Mouse (Mus musculus): ENCODE data around the gene Elmsan1. TPM values are rescaled to one million over a fixed set of nuclear protein-coding genes. Genes with fewer than 3 reads are reported as not detected.
A peak's percentile ranks its signal among the peaks of the same experiment; 100 is the strongest.

Elmsan1 gene
- total RNA-seq, 1 experiment = 9.6 TPM

DNA sequence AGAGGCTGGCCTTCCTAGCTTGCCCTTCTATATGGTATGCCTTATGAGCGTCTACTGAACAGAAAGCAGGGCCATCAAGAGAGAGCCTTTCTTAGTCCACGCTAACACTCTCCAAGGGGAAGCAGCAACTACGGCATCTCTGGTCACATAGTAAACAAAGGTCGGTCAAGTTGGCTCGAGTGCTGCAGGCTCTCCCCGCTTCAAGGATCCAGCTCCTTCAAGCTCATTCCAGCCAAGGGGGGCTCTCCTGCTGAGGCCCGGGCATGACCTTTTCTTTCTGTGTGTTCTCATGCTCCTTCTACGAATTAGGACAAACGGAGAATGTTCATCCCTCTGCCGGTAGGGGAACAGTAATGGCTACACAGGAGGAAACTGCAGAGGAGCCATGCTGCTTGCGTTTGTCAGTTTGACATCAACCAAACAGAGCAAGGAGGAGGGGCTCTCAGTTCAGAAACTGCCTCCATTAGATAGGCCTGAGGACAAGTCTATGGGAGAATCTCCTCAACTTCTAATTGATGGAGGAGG lies 55.0 kb downstream of the Elmsan1 start:
- no peak for DNase-seq (ENCODE audit: low read depth, low spot score)
- TF ChIP-seq MAFK (IDR thresholded peaks at IDR 0.05; ENCODE audit: insufficient read depth, low read depth, low read length) (no peak), HCFC1 (IDR thresholded peaks at IDR 0.05; ENCODE audit: borderline replicate concordance, insufficient read depth, low read length) (no peak), ZNF384 (IDR thresholded peaks at IDR 0.05; ENCODE audit: low read depth, low read length) (no peak), CHD2 (IDR thresholded peaks at IDR 0.05; ENCODE audit: low read depth, low read length) (no peak), ZC3H11A (IDR thresholded peaks at IDR 0.05; ENCODE audit: borderline replicate concordance, low read depth, low read length) (no peak)
- Histone ChIP-seq H3K36me3 (ENCODE audit: control insufficient read depth, insufficient read depth, low read length, poor library complexity, severe bottlenecking) (peaks cover 26% of the 10 kb centered on the region), H3K9ac (ENCODE audit: insufficient read depth, low read depth, low read length, poor library complexity, severe bottlenecking) (no peak overlapping the region; the same call in 1 of the 2 replicates), H3K4me1 (ENCODE audit: control insufficient read depth in 2 of 2, insufficient read depth in 2 of 2, low read length in 2 of 2, poor library complexity in 1 of 2) (peaks cover 2 to 7% of the 10 kb centered on the region in 2 experiments; a peak in 2 of 4 replicates), H3K27ac (ENCODE audit: insufficient read depth, low read depth, low read length, poor library complexity, severe bottlenecking) (no peak overlapping the region; the same call in 1 of the 2 replicates), H3K9me3 (ENCODE audit: control insufficient read depth, insufficient read depth, low read depth, low read length) (no peaks in the 10 kb centered on the region), H3K4me3 (ENCODE audit: insufficient read depth in 1 of 2, low read depth in 1 of 2, low read length in 2 of 2, poor library complexity in 1 of 2, severe bottlenecking in 1 of 2) (no peak overlapping the region)
- in situ Hi-C loops (cut with MboI; ENCODE audit: low sequenced_read_pairs in 2 of 2, unreplicated experiment in 2 of 2) = loop anchor here in 1 of 2 experiments (10.0 kb wide), 1 partner anchor 91 kb away; no protein-coding TSS in a partner anchor

DNA sequence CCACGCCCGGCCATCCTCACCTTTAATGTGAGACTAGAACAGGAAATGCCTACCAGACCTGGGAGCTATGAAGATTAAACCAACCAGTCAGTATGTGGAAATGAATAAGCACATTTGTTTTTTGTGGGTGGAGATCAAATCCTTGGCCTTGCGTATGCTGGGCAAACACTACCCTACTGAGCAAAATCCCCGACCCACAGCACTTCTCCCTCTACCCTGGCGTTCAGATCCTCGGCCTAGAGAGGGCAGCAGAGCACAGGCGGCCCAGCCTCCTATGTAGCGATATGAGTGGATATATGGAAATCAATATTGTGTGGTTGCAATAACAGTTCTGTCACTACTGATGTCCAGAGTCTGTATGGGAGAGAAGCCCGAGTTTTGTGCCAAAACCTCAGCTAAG lies 55.5 kb downstream of the Elmsan1 start:
- in situ Hi-C loops (cut with MboI; ENCODE audit: low sequenced_read_pairs in 2 of 2, unreplicated experiment in 2 of 2) = loop anchor here in 1 of 2 experiments (10.0 kb wide), 1 partner anchor 92 kb away; no protein-coding TSS in a partner anchor
- H3K4me1 ChIP-seq (ENCODE audit: control insufficient read depth in 2 of 2, insufficient read depth in 2 of 2, low read length in 2 of 2, poor library complexity in 1 of 2) = peaks cover 2 to 7% of the 10 kb centered on the region in 2 experiments; a peak in 2 of 4 replicates
- no peak for DNase-seq (ENCODE audit: low read depth, low spot score)
- H3K27ac ChIP-seq (ENCODE audit: insufficient read depth, low read depth, low read length, poor library complexity, severe bottlenecking) = no peak overlapping the region
- no peak overlapping the region for H3K9ac ChIP-seq (ENCODE audit: insufficient read depth, low read depth, low read length, poor library complexity, severe bottlenecking)
- TF ChIP-seq ZNF384 (IDR thresholded peaks at IDR 0.05; ENCODE audit: low read depth, low read length) = no peak
- no peak for TF ChIP-seq CHD2 (IDR thresholded peaks at IDR 0.05; ENCODE audit: low read depth, low read length)
- no peak for TF ChIP-seq MAFK (IDR thresholded peaks at IDR 0.05; ENCODE audit: insufficient read depth, low read depth, low read length)
- TF ChIP-seq ZC3H11A (IDR thresholded peaks at IDR 0.05; ENCODE audit: borderline replicate concordance, low read depth, low read length) = no peak
- TF ChIP-seq HCFC1 (IDR thresholded peaks at IDR 0.05; ENCODE audit: borderline replicate concordance, insufficient read depth, low read length) = no peak
- H3K36me3 ChIP-seq (ENCODE audit: control insufficient read depth, insufficient read depth, low read length, poor library complexity, severe bottlenecking) = peaks cover 31% of the 10 kb centered on the region
- no peak overlapping the region for H3K4me3 ChIP-seq (ENCODE audit: insufficient read depth in 1 of 2, low read depth in 1 of 2, low read length in 2 of 2, poor library complexity in 1 of 2, severe bottlenecking in 1 of 2)
- H3K9me3 ChIP-seq (ENCODE audit: control insufficient read depth, insufficient read depth, low read depth, low read length) = no peaks in the 10 kb centered on the region

DNA sequence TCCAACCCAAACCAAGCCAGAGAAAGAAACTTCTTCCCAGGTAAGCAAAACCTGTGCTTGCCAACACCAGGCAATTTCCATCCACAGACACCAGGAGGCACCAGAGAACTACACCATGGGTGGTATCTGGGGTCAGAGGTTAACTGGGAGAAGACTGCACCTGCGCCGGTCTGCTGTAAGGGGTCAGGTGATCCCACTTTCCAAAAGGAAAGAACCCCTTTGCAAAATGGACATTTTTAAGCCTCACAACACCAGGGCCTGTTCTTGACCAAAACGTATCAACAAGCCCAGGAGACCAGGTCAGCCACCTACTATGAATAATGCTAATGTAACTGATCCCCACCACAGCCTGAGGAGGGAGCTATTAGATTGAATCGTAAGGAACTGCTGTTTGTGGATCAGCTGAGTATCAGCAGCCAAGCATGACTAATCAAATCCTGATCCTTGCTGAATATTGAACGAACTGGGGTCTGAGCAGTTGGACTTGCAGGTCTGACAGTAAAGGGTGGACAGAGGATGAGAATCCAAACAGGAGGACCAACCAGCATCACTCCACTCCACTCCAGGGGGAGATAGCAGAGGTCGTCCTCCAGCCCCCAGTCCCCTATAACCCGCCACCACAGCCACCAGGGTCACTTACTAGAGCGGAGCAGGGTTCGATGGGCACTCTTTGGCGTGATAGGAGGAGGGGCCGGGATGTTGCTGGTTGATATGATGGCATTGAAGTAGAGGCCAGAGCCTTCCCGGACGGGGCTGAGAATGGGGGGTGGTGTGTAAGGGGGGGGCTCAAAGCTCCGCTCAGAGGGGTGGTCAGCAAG lies 56.9 kb downstream of the Elmsan1 start:
- Histone ChIP-seq H3K4me1 (ENCODE audit: control insufficient read depth in 2 of 2, insufficient read depth in 2 of 2, low read length in 2 of 2, poor library complexity in 1 of 2) (peaks cover 2 to 5% of the 10 kb centered on the region in 2 experiments; a peak in 2 of 4 replicates), H3K36me3 (ENCODE audit: control insufficient read depth, insufficient read depth, low read length, poor library complexity, severe bottlenecking) (peaks cover 39% of the 10 kb centered on the region), H3K27ac (ENCODE audit: insufficient read depth, low read depth, low read length, poor library complexity, severe bottlenecking) (peak overlapping the region; percentile 64; the same call in 1 of the 2 replicates), H3K9ac (ENCODE audit: insufficient read depth, low read depth, low read length, poor library complexity, severe bottlenecking) (peak overlapping the region; percentile 34; the same call in 1 of the 2 replicates), H3K4me3 (ENCODE audit: insufficient read depth in 1 of 2, low read depth in 1 of 2, low read length in 2 of 2, poor library complexity in 1 of 2, severe bottlenecking in 1 of 2) (peak overlapping the region; percentile 20 to 31; a peak in 1 of 4 replicates), H3K9me3 (ENCODE audit: control insufficient read depth, insufficient read depth, low read depth, low read length) (no peaks in the 10 kb centered on the region)
- DNase-seq (ENCODE audit: low read depth, low spot score) = peak; percentile 84
- TF ChIP-seq CHD2 (IDR thresholded peaks at IDR 0.05; ENCODE audit: low read depth, low read length) (peak; percentile 80; the same call in 1 of the 2 replicates), MAFK (IDR thresholded peaks at IDR 0.05; ENCODE audit: insufficient read depth, low read depth, low read length) (peak; percentile 73), HCFC1 (IDR thresholded peaks at IDR 0.05; ENCODE audit: borderline replicate concordance, insufficient read depth, low read length) (no peak), ZC3H11A (IDR thresholded peaks at IDR 0.05; ENCODE audit: borderline replicate concordance, low read depth, low read length) (0 out of 2 replicates have a peak, but pooled peaks have one; percentile 31)
- in situ Hi-C loops (cut with MboI; ENCODE audit: low sequenced_read_pairs in 2 of 2, unreplicated experiment in 2 of 2) = loop anchor here in 1 of 2 experiments (10.0 kb wide), 1 partner anchor 93 kb away; no protein-coding TSS in a partner anchor

DNA sequence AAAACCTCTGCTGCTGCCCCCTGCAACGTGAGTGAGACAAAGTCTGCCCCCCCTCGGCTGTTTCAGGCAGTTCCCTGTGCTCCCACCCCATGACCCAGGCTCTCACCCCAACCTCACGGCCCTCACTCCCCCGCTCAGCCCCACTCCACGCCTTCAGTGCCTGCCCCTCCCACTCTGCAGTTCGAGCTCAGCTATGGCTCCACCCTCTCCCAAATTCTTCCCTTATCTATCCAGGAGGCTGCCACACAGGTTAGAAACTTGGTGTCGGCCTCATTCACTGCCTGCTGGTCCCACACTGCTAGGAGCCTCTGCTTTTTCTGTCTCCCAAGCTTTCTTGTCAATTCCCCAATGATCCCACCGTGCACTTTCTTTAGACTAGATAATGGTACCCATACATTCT lies 57.6 kb downstream of the Elmsan1 start:
- DNase-seq (ENCODE audit: low read depth, low spot score) = no peak
- H3K36me3 ChIP-seq (ENCODE audit: control insufficient read depth, insufficient read depth, low read length, poor library complexity, severe bottlenecking) = peaks cover 45% of the 10 kb centered on the region
- peaks cover 2 to 5% of the 10 kb centered on the region in 2 experiments; a peak in 2 of 4 replicates for H3K4me1 ChIP-seq (ENCODE audit: control insufficient read depth in 2 of 2, insufficient read depth in 2 of 2, low read length in 2 of 2, poor library complexity in 1 of 2)

More for the DNA sequence above, 57.6 kb downstream of the Elmsan1 start:
- Histone ChIP-seq H3K9me3 (ENCODE audit: control insufficient read depth, insufficient read depth, low read depth, low read length) (no peaks in the 10 kb centered on the region), H3K27ac (ENCODE audit: insufficient read depth, low read depth, low read length, poor library complexity, severe bottlenecking) (no peak overlapping the region), H3K9ac (ENCODE audit: insufficient read depth, low read depth, low read length, poor library complexity, severe bottlenecking) (no peak overlapping the region), H3K4me3 (ENCODE audit: insufficient read depth in 1 of 2, low read depth in 1 of 2, low read length in 2 of 2, poor library complexity in 1 of 2, severe bottlenecking in 1 of 2) (no peak overlapping the region)
- in situ Hi-C loops (cut with MboI; ENCODE audit: low sequenced_read_pairs in 2 of 2, unreplicated experiment in 2 of 2) = loop anchor here in 1 of 2 experiments (10.0 kb wide), 1 partner anchor 94 kb away; no protein-coding TSS in a partner anchor
- TF ChIP-seq ZC3H11A (IDR thresholded peaks at IDR 0.05; ENCODE audit: borderline replicate concordance, low read depth, low read length) = no peak
- TF ChIP-seq ZNF384 (IDR thresholded peaks at IDR 0.05; ENCODE audit: low read depth, low read length) = no peak
- TF ChIP-seq HCFC1 (IDR thresholded peaks at IDR 0.05; ENCODE audit: borderline replicate concordance, insufficient read depth, low read length) = no peak
- no peak for TF ChIP-seq MAFK (IDR thresholded peaks at IDR 0.05; ENCODE audit: insufficient read depth, low read depth, low read length)
- TF ChIP-seq CHD2 (IDR thresholded peaks at IDR 0.05; ENCODE audit: low read depth, low read length) = no peak

Measured in ES-E14 (cell line).